Mouse (Mus musculus) bone marrow, adult 2 months (tissue): ENCODE measurements at regions not wholly inside any gene's neighbourhood (a gene's known extent, or its start where the extent isn't known, plus 50 kb on each side); places are given as distances from the start of the nearest gene placed in this dataset.

ENCODE experiments used
- H3K27ac ChIP-seq: fragments of 200-500 bp; 2 replicates; pipeline ENCODE4 v1.5.1; 2012; ENCODE audit warnings: low read depth, mild to moderate bottlenecking, control low read depth, inconsistent platforms, low read length; ENCODE audit not compliant: control insufficient read depth, poor library complexity, insufficient read depth
- H3K4me1 ChIP-seq: fragments of 200-500 bp; 2 replicates; pipeline ENCODE4 v1.6.1; 2011; ENCODE audit warnings: low read length; ENCODE audit not compliant: control insufficient read depth, insufficient read depth
- H3K4me3 ChIP-seq: fragments of 200-500 bp; replicated peaks from 2 replicates; pipeline ENCODE3; 2011; ENCODE audit warnings: mild to moderate bottlenecking, low read depth, low read length, control low read depth; ENCODE audit not compliant: control insufficient read depth
- CTCF ChIP-seq: fragments of 200-500 bp; IDR thresholded peaks from 2 replicates; pipeline ENCODE4 v1.5.1; 2011; ENCODE audit warnings: low read length, control low read depth; ENCODE audit not compliant: control insufficient read depth, insufficient read depth
- POLR2A ChIP-seq: fragments of 200-500 bp; IDR thresholded peaks from 2 replicates; pipeline ENCODE4 v1.6.1; 2011; ENCODE audit warnings: low read depth, mild to moderate bottlenecking, control low read depth, low read length, borderline replicate concordance; ENCODE audit not compliant: control insufficient read depth
- WGBS: fragments of 180-500 bp; shearing (Covaris S2); methylation state at CpG from one replicate; pipeline ENCODE4 v1.1.7; 2018; 5-methylcytosine and 5-hydroxymethylcytosine counted together

- Histone ChIP-seq H3K27ac (no peak overlapping the region), H3K4me3 (no peak overlapping the region), H3K4me1 (no peaks in the 10 kb centered on the region)
- TF ChIP-seq POLR2A: no peak
- no peak for TF ChIP-seq CTCF
- WGBS: 16% methylated on average over 8 of the region's 8 CpGs
Measured at GRCm38 (mm10) chr19:44696059-44696712, 59.7 kb upstream of the Pax2 start.

- no peak overlapping the region for H3K4me3 ChIP-seq
- WGBS: 45% methylated on average over 9 of the region's 9 CpGs
- TF ChIP-seq CTCF: no peak
- TF ChIP-seq POLR2A: no peak
Measured at GRCm38 (mm10) chr19:44696773-44697172, 59.1 kb upstream of the Pax2 start.

GRCm38 (mm10) chr19:44698382-44699256 lies 57.2 kb upstream of the Pax2 start:
- TF ChIP-seq POLR2A (no peak), CTCF (no peak)
- WGBS: 14% methylated on average over 21 of the region's 21 CpGs
- Histone ChIP-seq H3K27ac (no peak overlapping the region; the same call in 1 of the 2 replicates), H3K4me1 (no peaks in the 10 kb centered on the region), H3K4me3 (no peak overlapping the region)

More at GRCm38 (mm10) chr19:44696773-44697172, 59.1 kb upstream of the Pax2 start:
- Histone ChIP-seq H3K27ac (no peak overlapping the region), H3K4me1 (no peaks in the 10 kb centered on the region)
